Mouse (Mus musculus): ENCODE data around the gene Rpap3. TPM values are rescaled to one million over a fixed set of nuclear protein-coding genes. Genes with fewer than 3 reads are reported as not detected.

Rpap3 gene
- polyA plus RNA-seq, 1 experiment, result not detected

DNA sequence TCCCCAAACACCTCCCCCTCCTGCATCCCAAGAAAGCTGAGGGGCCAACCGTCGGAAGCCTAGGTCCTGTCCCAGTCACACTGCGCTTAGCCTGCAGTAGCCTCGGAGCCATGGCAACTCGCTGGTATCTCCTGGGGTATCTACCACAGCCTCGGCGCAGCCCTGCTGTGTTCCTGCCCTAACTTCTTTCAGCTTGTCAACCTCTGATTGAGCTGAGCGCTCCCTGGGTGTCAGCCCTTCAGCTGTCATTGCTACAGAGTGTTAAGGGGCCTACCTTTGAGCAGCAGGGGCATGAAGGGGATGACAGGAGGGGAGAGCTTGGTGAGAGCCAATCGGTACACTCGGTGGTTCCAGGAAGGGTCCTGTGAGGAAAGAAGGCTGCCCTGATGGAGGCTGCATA lies 42.7 kb upstream of the Rpap3 start:
- 72% methylated on average over 10 of the region's 10 CpGs for WGBS
- Histone ChIP-seq H3K4me3 (ENCODE audit: insufficient read depth, low read depth, low read length) (no peak overlapping the region), H3K4me1 (ENCODE audit: control insufficient read depth, insufficient read depth, low read length) (peaks cover 35% of the 10 kb centered on the region), H3K27ac (ENCODE audit: insufficient read depth, low read depth, low read length) (no peak overlapping the region)
- TF ChIP-seq POLR2A (IDR thresholded peaks at IDR 0.05; ENCODE audit: insufficient read depth, low read depth, low read length) (no peak), CTCF (IDR thresholded peaks at IDR 0.05; ENCODE audit: insufficient read depth, low read depth, low read length) (no peak)

DNA sequence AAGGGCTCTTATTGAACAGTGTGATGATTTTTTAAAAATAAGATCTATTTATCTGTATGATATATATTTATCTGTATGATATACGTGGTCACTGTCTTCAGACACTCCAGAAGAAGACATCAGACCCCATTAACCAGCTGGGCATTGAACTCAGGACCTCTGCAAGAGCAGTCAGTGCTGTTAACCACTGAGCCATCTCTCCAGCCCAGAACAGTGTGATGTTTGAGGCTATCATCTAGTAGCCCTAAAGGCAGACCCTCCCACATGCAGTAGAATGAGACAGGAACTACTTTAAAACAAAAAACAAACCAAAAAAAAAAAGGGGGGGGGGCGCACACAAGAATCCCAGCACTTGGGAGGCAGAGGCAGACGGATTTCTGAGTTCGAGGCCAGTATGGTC lies 41.9 kb upstream of the Rpap3 start:
- no peak overlapping the region for H3K27ac ChIP-seq (ENCODE audit: insufficient read depth, low read depth, low read length)
- no peak overlapping the region for H3K4me3 ChIP-seq (ENCODE audit: insufficient read depth, low read depth, low read length)
- over 99% methylated on average over 4 of the region's 4 CpGs for WGBS
- H3K4me1 ChIP-seq (ENCODE audit: control insufficient read depth, insufficient read depth, low read length), result peaks cover 38% of the 10 kb centered on the region
- TF ChIP-seq CTCF (IDR thresholded peaks at IDR 0.05; ENCODE audit: insufficient read depth, low read depth, low read length), result no peak
- TF ChIP-seq POLR2A (IDR thresholded peaks at IDR 0.05; ENCODE audit: insufficient read depth, low read depth, low read length), result no peak

DNA sequence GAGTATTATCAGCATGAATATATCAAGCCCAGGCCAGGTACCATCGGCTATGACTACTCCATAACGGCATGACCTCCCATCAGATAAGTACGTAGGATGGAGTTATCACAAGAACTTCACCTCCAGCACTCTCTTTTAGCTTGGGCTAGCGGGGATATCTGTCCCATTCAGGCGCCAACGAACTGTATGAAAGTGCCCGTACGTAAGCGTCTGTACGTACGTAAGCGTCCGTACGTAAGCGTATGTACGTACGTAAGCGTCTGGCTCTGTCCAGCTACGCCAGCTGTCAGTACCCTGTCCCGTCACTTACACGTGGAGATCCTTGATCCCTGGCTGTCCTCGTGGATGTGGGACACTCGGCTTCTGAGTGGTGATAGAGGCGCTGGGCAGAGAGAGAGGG lies 41.1 kb upstream of the Rpap3 start:
- no peak overlapping the region for H3K27ac ChIP-seq (ENCODE audit: insufficient read depth, low read depth, low read length)
- TF ChIP-seq POLR2A (IDR thresholded peaks at IDR 0.05; ENCODE audit: insufficient read depth, low read depth, low read length) (no peak), CTCF (IDR thresholded peaks at IDR 0.05; ENCODE audit: insufficient read depth, low read depth, low read length) (no peak)
- peaks cover 44% of the 10 kb centered on the region for H3K4me1 ChIP-seq (ENCODE audit: control insufficient read depth, insufficient read depth, low read length)
- 96% methylated on average over 24 of the region's 24 CpGs for WGBS
- H3K4me3 ChIP-seq (ENCODE audit: insufficient read depth, low read depth, low read length), result no peak overlapping the region

DNA sequence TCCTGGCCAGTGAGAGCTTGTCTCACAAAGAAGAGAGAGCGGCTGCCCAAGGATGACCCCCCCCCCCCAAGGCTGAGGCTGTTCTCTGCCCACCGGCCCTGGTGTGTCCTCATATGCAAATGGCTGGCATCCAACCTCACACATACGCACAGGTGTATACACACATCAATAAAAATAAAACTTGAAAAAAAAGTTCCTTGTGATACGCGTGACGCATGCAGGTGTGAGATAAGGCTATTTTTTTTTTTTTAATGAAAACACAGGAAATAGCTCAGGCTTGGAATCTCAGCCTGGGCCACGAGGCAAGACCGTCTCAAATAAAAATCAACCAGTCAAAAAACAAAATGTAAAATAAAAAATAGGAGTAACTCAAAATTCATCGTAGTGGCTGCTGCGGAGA lies 40.7 kb upstream of the Rpap3 start:
- no peak overlapping the region for H3K4me3 ChIP-seq (ENCODE audit: insufficient read depth, low read depth, low read length)
- TF ChIP-seq CTCF (IDR thresholded peaks at IDR 0.05; ENCODE audit: insufficient read depth, low read depth, low read length) (no peak), POLR2A (IDR thresholded peaks at IDR 0.05; ENCODE audit: insufficient read depth, low read depth, low read length) (no peak)
- peaks cover 49% of the 10 kb centered on the region for H3K4me1 ChIP-seq (ENCODE audit: control insufficient read depth, insufficient read depth, low read length)
- H3K27ac ChIP-seq (ENCODE audit: insufficient read depth, low read depth, low read length), result no peak overlapping the region
- 88% methylated on average over 10 of the region's 10 CpGs for WGBS

DNA sequence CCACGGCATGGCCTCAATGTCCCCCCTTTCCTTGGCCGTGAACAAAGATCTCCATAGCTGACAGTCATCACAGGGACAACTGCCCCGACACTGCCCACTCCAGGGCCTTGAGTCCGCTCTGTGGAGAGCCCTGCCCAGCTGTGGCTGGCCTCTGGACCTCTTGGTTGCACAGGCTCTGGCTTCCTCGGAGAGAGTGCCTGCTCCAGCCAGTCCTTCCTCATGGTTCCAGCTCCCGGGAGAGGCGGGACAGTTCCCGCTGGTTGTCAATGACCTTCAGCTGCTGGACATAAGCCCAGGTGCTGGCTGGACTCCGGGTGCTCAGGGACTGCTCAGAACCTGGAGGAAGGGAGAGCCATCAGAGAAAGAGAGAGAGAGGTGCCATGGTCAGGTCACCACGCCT lies 39.7 kb upstream of the Rpap3 start:
- Histone ChIP-seq H3K27ac (ENCODE audit: insufficient read depth, low read depth, low read length) (peak overlapping the region; percentile 47), H3K4me3 (ENCODE audit: insufficient read depth, low read depth, low read length) (no peak overlapping the region), H3K4me1 (ENCODE audit: control insufficient read depth, insufficient read depth, low read length) (peaks cover 48% of the 10 kb centered on the region)
- 39% methylated on average over 10 of the region's 10 CpGs for WGBS
- TF ChIP-seq POLR2A (IDR thresholded peaks at IDR 0.05; ENCODE audit: insufficient read depth, low read depth, low read length), result no peak

DNA sequence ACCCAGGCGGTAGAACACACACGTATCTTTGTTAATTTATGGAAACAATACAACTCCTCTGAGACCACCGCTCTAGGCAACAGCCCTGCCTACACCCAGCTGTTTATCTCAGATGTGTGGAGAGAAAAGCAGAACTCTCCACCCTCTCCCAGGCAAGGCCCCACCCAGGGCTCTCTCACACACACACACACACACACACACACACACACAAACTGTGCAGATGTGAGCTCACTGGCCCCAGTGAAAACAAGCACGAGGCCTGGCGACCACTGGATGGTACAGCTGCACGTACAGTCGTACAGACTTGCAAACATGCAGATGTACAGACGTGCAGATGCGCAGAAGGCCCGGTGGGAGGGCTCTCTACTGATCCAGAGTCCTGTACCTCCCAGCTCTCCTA lies 39.3 kb upstream of the Rpap3 start:
- TF ChIP-seq POLR2A (IDR thresholded peaks at IDR 0.05; ENCODE audit: insufficient read depth, low read depth, low read length), result no peak
- TF ChIP-seq CTCF (IDR thresholded peaks at IDR 0.05; ENCODE audit: insufficient read depth, low read depth, low read length), result no peak
- 41% methylated on average over 10 of the region's 10 CpGs for WGBS
- Histone ChIP-seq H3K4me3 (ENCODE audit: insufficient read depth, low read depth, low read length) (no peak overlapping the region), H3K27ac (ENCODE audit: insufficient read depth, low read depth, low read length) (peak overlapping the region; percentile 47), H3K4me1 (ENCODE audit: control insufficient read depth, insufficient read depth, low read length) (peaks cover 44% of the 10 kb centered on the region)

DNA sequence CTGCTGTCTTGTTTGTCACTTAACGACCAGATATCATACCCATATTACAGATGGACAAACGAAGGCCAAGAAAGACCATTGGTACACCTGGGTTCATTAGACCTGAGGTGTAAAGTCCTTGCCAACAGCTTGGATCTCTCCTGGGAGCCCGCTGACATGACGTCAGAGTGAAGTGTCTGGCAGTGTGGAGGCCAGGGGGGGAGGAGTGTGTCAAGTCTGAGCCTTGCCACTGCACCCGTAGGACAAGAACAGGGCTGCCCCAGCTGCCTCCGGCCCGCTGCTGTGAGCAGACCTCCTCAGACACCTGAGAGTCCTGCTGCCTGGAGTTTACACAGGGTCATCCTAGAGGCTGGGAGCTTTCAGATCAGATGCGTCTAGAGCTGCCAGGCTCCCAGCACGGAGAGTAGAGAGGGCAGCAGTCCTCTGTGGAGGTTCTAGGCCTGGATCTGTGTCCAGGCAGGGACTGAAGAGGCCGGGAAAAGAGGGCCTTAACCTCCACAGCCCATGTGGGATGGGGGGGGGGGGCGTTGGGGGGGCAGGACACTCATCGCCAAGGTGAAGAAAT lies 38.4 kb upstream of the Rpap3 start:
- no peak overlapping the region for H3K27ac ChIP-seq (ENCODE audit: insufficient read depth, low read depth, low read length)
- peaks cover 37% of the 10 kb centered on the region for H3K4me1 ChIP-seq (ENCODE audit: control insufficient read depth, insufficient read depth, low read length)
- H3K4me3 ChIP-seq (ENCODE audit: insufficient read depth, low read depth, low read length), result no peak overlapping the region
- WGBS, result 75% methylated on average over 12 of the region's 12 CpGs
- TF ChIP-seq POLR2A (IDR thresholded peaks at IDR 0.05; ENCODE audit: insufficient read depth, low read depth, low read length) (no peak), CTCF (IDR thresholded peaks at IDR 0.05; ENCODE audit: insufficient read depth, low read depth, low read length) (no peak)

DNA sequence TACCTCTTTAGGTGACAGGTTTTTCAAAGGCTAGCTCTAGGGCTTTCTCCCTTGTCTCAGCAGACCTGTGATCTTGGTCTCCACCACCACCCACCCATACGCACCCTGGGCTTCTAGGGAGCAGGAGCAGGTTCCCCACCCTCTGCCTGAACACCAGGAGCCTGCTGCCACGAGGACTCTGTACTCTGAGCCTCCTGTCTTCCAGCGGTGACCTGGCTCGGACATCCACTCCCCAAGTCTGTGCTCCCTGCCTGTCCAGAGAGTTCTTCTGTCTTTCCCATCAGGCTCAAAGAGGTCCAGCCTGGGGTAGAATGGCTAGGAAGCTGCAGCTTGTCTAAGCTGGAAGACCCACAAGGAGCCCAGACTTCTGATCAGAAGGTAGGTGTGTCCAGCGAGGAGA lies 37.6 kb upstream of the Rpap3 start:
- TF ChIP-seq POLR2A (IDR thresholded peaks at IDR 0.05; ENCODE audit: insufficient read depth, low read depth, low read length), result no peak
- H3K27ac ChIP-seq (ENCODE audit: insufficient read depth, low read depth, low read length), result no peak overlapping the region
- H3K4me3 ChIP-seq (ENCODE audit: insufficient read depth, low read depth, low read length), result no peak overlapping the region
- 89% methylated on average over 5 of the region's 5 CpGs for WGBS
- H3K4me1 ChIP-seq (ENCODE audit: control insufficient read depth, insufficient read depth, low read length), result peaks cover 37% of the 10 kb centered on the region

DNA sequence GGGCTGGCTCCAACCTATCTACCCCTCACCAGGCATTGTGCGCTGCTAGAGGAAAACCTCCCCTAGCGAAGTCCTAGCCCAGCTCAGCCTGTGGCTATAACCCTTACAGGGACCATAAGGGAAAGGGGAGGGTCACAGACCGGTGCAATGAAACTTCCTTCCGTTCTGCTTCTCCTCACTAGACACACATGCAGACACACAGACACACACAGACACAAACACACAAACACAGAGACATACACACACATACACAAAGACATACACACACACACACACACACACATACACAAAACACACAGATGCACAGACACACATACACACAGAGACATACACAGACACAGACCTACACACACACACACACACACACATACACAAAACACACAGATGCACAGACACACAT lies 37.0 kb upstream of the Rpap3 start:
- H3K4me1 ChIP-seq (ENCODE audit: control insufficient read depth, insufficient read depth, low read length), result peaks cover 37% of the 10 kb centered on the region
- no peak overlapping the region; the same call in 1 of the 2 replicates for H3K27ac ChIP-seq (ENCODE audit: insufficient read depth, low read depth, low read length)
- TF ChIP-seq POLR2A (IDR thresholded peaks at IDR 0.05; ENCODE audit: insufficient read depth, low read depth, low read length) (no peak), CTCF (IDR thresholded peaks at IDR 0.05; ENCODE audit: insufficient read depth, low read depth, low read length) (no peak)
- H3K4me3 ChIP-seq (ENCODE audit: insufficient read depth, low read depth, low read length), result no peak overlapping the region
- 65% methylated on average over 4 of the region's 4 CpGs for WGBS

DNA sequence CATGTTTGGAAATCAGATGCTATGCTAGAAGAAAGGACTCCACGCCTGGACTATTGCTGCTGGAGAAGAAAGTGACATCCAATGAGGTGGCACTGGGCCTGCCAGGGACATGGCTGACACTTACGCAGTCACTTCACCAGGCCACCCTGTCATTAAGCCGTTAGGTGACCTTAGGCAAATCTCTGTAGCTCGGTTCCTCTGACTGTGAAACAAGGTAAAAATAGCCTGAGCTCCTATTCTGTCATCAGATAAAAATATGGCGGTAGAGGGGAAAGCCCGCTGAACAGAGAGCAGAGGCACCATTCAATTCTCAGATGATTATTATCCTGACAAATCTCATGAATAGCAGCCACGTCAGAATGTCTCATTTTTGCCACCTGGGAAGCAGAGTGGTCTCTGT lies 36.4 kb upstream of the Rpap3 start:
- TF ChIP-seq POLR2A (IDR thresholded peaks at IDR 0.05; ENCODE audit: insufficient read depth, low read depth, low read length) (no peak), CTCF (IDR thresholded peaks at IDR 0.05; ENCODE audit: insufficient read depth, low read depth, low read length) (no peak)
- peak overlapping the region; percentile 29 for H3K27ac ChIP-seq (ENCODE audit: insufficient read depth, low read depth, low read length)
- peaks cover 37% of the 10 kb centered on the region for H3K4me1 ChIP-seq (ENCODE audit: control insufficient read depth, insufficient read depth, low read length)
- H3K4me3 ChIP-seq (ENCODE audit: insufficient read depth, low read depth, low read length), result no peak overlapping the region
- 37% methylated on average over 7 of the region's 7 CpGs for WGBS

Data from olfactory bulb, adult 2 months (tissue).